Mouse (Mus musculus) heart, postnatal 0 days (tissue): Measurements from ENCODE around the gene Dctpp1. TPM values are rescaled to one million over a fixed set of nuclear protein-coding genes. Genes with fewer than 3 reads are reported as not detected.

Source experiments
- ATAC-seq: fragments of 200-750 bp; cut with Nextera tagmentation; 2 replicates; pipeline ENCODE4 v1.8.0; 2017; ENCODE audit warnings: low read depth, moderate number of reproducible peaks, moderate library complexity; ENCODE audit not compliant: insufficient read depth
- DNase-seq: peaks from one replicate; pipeline ENCODE4 v3.0.0-alpha.2; 2016; ENCODE audit warnings: low spot score
- H3K27ac ChIP-seq: fragments of 300-500 bp; sonication (generic); 2 replicates; pipeline ENCODE4 v1.5.1; 2014; ENCODE audit warnings: low read depth, mild to moderate bottlenecking
- H3K27me3 ChIP-seq: fragments of 300-500 bp; sonication (generic); 2 replicates; pipeline ENCODE4 v1.6.1; 2014; ENCODE audit warnings: low read length, mixed read lengths; ENCODE audit not compliant: control insufficient read depth, insufficient read depth
- H3K36me3 ChIP-seq: fragments of 300-500 bp; sonication (generic); replicated peaks from 2 replicates; pipeline ENCODE4 v1.6.1; 2014; ENCODE audit warnings: low read length, mixed read lengths; ENCODE audit not compliant: control insufficient read depth, insufficient read depth
- H3K4me1 ChIP-seq: fragments of 300-500 bp; sonication (generic); 2 replicates; pipeline ENCODE4 v1.6.1; 2014; ENCODE audit warnings: antibody characterized with exemption; ENCODE audit not compliant: control insufficient read depth, insufficient read depth
- H3K4me2 ChIP-seq: fragments of 300-500 bp; sonication (generic); 2 replicates; pipeline ENCODE4 v1.6.1; 2014; ENCODE audit warnings: low read depth, mild to moderate bottlenecking, low read length, moderate library complexity
- H3K4me3 ChIP-seq: fragments of 300-500 bp; sonication (generic); 2 replicates; pipeline ENCODE4 v1.5.1; 2014; ENCODE audit warnings: low read depth, low read length
- H3K9ac ChIP-seq: fragments of 300-500 bp; sonication (generic); replicated peaks from 2 replicates; pipeline ENCODE4 v1.6.1; 2014; ENCODE audit warnings: low read depth, low read length, mixed read lengths
- H3K9me3 ChIP-seq: fragments of 300-500 bp; sonication (generic); replicated peaks from 2 replicates; pipeline ENCODE4 v1.6.1; 2016; ENCODE audit warnings: low read length; ENCODE audit not compliant: control insufficient read depth
- CTCF ChIP-seq: IDR thresholded peaks from 2 replicates; pipeline ENCODE4 v1.5.1; 2016; ENCODE audit warnings: antibody characterized with exemption, control low read depth, low read depth
- EP300 ChIP-seq: IDR thresholded peaks from 2 replicates; pipeline ENCODE4 v1.6.1; 2016; ENCODE audit warnings: antibody characterized with exemption, low read depth
- WGBS: fragments of 180-500 bp; shearing (Covaris S2); extraction: QIAGEN DNeasy Blood & Tissue Kit; methylation state at CpG from one replicate; pipeline ENCODE4 v1.1.7; 2014; 5-methylcytosine and 5-hydroxymethylcytosine counted together
- polyA plus RNA-seq: library from polyadenylated mRNA; unstranded; fragments of >200 nt; fragmentation: Nextera tagmentation; extraction: Ambion mirVana; gene quantifications from 2 replicates; pipeline ENCODE4 v1.2.1, GENCODE M21; 2015
- total RNA-seq: library from RNA; depleted of rRNA; stranded (reverse); fragments of >200 nt; gene quantifications from 2 replicates; pipeline ENCODE4 v1.2.3, GENCODE M21; 2014; ENCODE audit warnings: low replicate concordance

Dctpp1 gene
- total and polyA plus RNA-seq, 2 experiments from 2014 or later, result 97.1 to 152 TPM

DNA sequence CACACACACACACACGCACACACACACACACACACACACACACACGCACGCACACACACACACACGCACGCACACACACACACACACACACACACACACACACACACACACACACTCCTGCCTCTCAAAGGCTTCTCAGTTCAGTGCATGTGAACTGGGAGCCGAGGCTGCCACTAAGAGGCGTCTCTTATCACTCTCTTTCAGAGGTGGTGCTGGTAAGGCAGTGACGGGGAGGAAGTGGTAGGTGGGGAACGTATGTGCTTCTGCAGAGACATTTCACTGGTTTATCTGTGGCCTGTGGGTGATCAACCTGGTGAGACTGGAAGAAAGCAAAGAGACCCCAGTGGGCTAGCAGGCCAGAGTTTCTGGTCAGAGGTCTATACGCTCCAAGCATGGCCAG, 24.6 kb upstream of the Dctpp1 start:
- ATAC-seq (no peak), DNase-seq (no peak)
- no peaks in the 10 kb centered on the region; the same call in 1 of the 2 replicates for H3K9me3 ChIP-seq
- H3K9ac ChIP-seq, result no peak overlapping the region
- H3K27me3 ChIP-seq, result no peaks in the 10 kb centered on the region
- no peaks in the 10 kb centered on the region for H3K4me1 ChIP-seq
- H3K4me2 ChIP-seq, result no peak overlapping the region
- TF ChIP-seq CTCF, result no peak
- TF ChIP-seq EP300, result no peak
- no peak overlapping the region for H3K4me3 ChIP-seq
- WGBS, result 47% methylated on average over 8 of the region's 10 CpGs
- H3K36me3 ChIP-seq, result no peaks in the 10 kb centered on the region
- no peak overlapping the region; the same call in 1 of the 2 replicates for H3K27ac ChIP-seq

DNA sequence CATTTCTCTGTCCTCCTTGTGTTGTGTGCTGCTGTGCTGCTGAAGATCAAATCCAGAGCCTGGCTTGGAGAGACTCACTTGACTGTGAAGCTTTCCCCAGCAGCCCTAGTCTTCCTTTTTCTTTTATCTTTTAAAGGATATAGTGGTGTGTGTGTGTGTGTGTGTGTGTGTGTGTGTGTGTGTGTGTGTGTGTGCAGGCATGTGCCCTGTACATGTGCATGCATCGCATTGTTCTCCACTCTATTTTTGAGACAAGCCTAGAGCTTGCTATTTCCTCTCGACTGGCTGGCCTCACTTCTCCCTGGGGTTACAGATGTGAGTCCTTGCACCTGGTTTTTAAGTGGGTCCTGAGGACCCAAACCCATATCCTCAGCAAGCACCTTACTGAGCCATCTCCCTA, 21.7 kb upstream of the Dctpp1 start:
- no peak overlapping the region for H3K4me2 ChIP-seq
- H3K27ac ChIP-seq, result no peak overlapping the region; the same call in 1 of the 2 replicates
- H3K4me1 ChIP-seq, result no peaks in the 10 kb centered on the region
- no peak for DNase-seq
- no peak overlapping the region for H3K4me3 ChIP-seq
- WGBS, result 69% methylated on average over 2 of the region's 2 CpGs
- H3K9me3 ChIP-seq, result no peaks in the 10 kb centered on the region
- H3K36me3 ChIP-seq, result no peaks in the 10 kb centered on the region
- H3K9ac ChIP-seq, result no peak overlapping the region
- no peaks in the 10 kb centered on the region for H3K27me3 ChIP-seq
- TF ChIP-seq CTCF, result no peak
- TF ChIP-seq EP300, result no peak
- no peak for ATAC-seq

DNA sequence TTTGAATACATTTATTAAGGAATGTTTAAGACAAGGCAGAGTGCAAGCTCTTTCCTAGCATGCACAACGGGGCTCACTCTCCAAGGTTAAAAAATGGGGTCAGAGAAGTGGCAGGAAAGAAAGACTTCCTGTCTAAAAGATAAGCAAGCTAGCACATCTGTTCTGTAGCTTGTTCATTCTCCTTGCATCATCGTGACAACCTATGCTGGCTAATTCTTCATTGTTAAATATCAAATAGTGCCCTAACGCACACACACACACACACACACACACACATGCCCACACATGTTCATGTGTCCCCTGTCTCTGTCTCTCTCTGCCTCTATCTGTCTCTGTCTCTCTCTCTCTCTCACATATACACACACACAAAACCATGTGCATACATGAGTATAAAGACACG, 20.6 kb upstream of the Dctpp1 start:
- Histone ChIP-seq H3K27ac (peak overlapping the region; percentile 38; the same call in 1 of the 2 replicates), H3K4me1 (no peaks in the 10 kb centered on the region), H3K4me3 (no peak overlapping the region), H3K27me3 (no peaks in the 10 kb centered on the region), H3K4me2 (no peak overlapping the region), H3K36me3 (no peaks in the 10 kb centered on the region), H3K9me3 (no peaks in the 10 kb centered on the region), H3K9ac (no peak overlapping the region)
- TF ChIP-seq EP300 (no peak), CTCF (no peak)
- ATAC-seq, result no peak
- WGBS, result 37% methylated on average over 4 of the region's 4 CpGs
- DNase-seq, result no peak

- TF ChIP-seq CTCF (no peak), EP300 (no peak)
- Histone ChIP-seq H3K36me3 (no peaks in the 10 kb centered on the region), H3K27me3 (no peaks in the 10 kb centered on the region), H3K9ac (no peak overlapping the region), H3K4me1 (no peaks in the 10 kb centered on the region), H3K4me2 (no peak overlapping the region), H3K27ac (peak overlapping the region; percentile 20; the same call in 1 of the 2 replicates), H3K4me3 (no peak overlapping the region), H3K9me3 (no peaks in the 10 kb centered on the region)
- WGBS, result 43% methylated on average over 3 of the region's 3 CpGs
- ATAC-seq (no peak), DNase-seq (no peak)
Observed at GRCm38 (mm10) chr7:127280092-127280491, 19.6 kb upstream of the Dctpp1 start.

DNA sequence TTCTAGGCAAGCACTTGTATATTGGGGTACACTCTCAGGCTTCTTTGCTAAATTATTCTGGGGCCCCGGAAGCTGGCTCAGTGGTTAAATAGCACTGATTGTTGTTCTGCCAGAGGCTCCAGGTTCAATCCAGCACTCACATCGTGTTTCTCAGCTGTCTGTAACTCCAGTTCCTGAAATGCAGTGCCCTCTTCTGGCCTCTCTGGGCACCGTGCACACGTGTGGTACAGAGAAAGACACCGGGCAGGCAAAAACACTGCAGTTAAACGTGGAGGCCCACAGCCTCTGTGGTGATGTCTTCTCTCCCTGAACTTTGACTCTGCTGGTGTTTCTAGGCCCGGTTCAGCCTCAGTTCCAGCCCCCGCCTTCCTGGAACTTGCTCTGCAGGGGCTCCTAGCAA, 17.8 kb upstream of the Dctpp1 start:
- no peak overlapping the region for H3K4me3 ChIP-seq
- H3K4me1 ChIP-seq, result no peaks in the 10 kb centered on the region
- 24% methylated on average over 8 of the region's 8 CpGs for WGBS
- H3K4me2 ChIP-seq, result no peak overlapping the region
- H3K27me3 ChIP-seq, result no peaks in the 10 kb centered on the region
- TF ChIP-seq CTCF (peak; percentile 50), EP300 (no peak)
- H3K9ac ChIP-seq, result no peak overlapping the region
- H3K9me3 ChIP-seq, result no peaks in the 10 kb centered on the region
- DNase-seq, result no peak
- no peaks in the 10 kb centered on the region for H3K36me3 ChIP-seq
- no peak for ATAC-seq
- no peak overlapping the region for H3K27ac ChIP-seq

DNA sequence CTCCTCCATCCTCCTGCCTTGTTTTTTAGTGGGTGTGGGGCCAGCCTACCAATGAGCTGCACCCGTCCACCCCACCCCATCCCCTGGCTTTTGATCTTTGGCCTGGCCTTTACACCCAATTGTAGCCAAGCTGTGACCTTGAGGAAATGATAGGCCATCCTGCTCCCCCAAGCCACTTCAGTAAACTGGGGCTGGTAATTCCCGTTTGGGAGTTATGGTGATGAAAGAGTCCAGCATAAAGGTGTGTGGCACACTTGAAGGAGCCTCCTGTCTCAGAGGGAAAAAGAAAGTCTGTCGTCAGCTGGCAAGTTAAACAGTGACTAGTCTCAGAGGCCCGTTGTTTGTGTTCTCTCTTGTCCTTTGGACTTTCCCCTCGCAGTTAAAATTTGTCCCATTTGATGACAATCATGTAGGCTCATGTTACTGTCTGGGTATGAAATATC, 16.0 kb upstream of the Dctpp1 start:
- Histone ChIP-seq H3K27me3 (no peaks in the 10 kb centered on the region), H3K27ac (no peak overlapping the region), H3K4me2 (no peak overlapping the region), H3K9me3 (no peaks in the 10 kb centered on the region), H3K9ac (no peak overlapping the region), H3K4me1 (peaks cover 11% of the 10 kb centered on the region), H3K36me3 (peaks cover 5% of the 10 kb centered on the region), H3K4me3 (no peak overlapping the region)
- no peak for DNase-seq
- WGBS, result 73% methylated on average over 5 of the region's 5 CpGs
- no peak for ATAC-seq
- TF ChIP-seq CTCF, result no peak
- no peak for TF ChIP-seq EP300
